Mouse (Mus musculus) C2C12 (cell line): Measurements from ENCODE around the gene Acot8.

Source experiments
- CEBPB ChIP-seq: IDR thresholded peaks from one replicate; pipeline ENCODE4 v1.6.1; 2011; ENCODE audit warnings: low read depth, mild to moderate bottlenecking, control low read depth, moderate library complexity
- CTCF ChIP-seq: IDR thresholded peaks from one replicate; pipeline ENCODE4 v1.5.1; 2011; ENCODE audit not compliant: control insufficient read depth, insufficient read depth, insufficient read length
- MAX ChIP-seq: IDR thresholded peaks from one replicate; pipeline ENCODE4 v1.6.1; 2011; ENCODE audit warnings: mild to moderate bottlenecking, control low read depth
- MYOD1 ChIP-seq: IDR thresholded peaks from one replicate; pipeline ENCODE4 v1.6.1; 2011; ENCODE audit warnings: low read depth; ENCODE audit not compliant: control insufficient read depth, insufficient read length
- MYOG ChIP-seq: IDR thresholded peaks from one replicate; pipeline ENCODE4 v1.6.1; 2011; ENCODE audit not compliant: control insufficient read depth, insufficient read length; ENCODE audit errors: extremely low read depth
- USF1 ChIP-seq: IDR thresholded peaks from one replicate; pipeline ENCODE4 v1.6.1; 2011; ENCODE audit warnings: low read depth, mild to moderate bottlenecking, control low read depth, moderate library complexity

- TF ChIP-seq USF1, result no peak
- TF ChIP-seq CTCF, result no peak
- TF ChIP-seq MYOD1, result no peak
- TF ChIP-seq MAX, result no peak
- TF ChIP-seq CEBPB, result no peak
- TF ChIP-seq MYOG, result no peak
Observed at GRCm38 (mm10) chr2:164817206-164817605, 12.5 kb upstream of the Acot8 start.
